Mouse (Mus musculus) ovary, postnatal 10 days (tissue): ENCODE results near the gene Prr14l.
"Not testable (repeated sequence)": the region's sequence is repeated elsewhere in the genome, so short reads cannot be mapped to it uniquely, and the experiment has no call there.

Experiments
- DNase-seq: peaks from one replicate; pipeline ENCODE4 v3.0.0; 2022; ENCODE audit warnings: low spot score

The Prr14l gene

DNA sequence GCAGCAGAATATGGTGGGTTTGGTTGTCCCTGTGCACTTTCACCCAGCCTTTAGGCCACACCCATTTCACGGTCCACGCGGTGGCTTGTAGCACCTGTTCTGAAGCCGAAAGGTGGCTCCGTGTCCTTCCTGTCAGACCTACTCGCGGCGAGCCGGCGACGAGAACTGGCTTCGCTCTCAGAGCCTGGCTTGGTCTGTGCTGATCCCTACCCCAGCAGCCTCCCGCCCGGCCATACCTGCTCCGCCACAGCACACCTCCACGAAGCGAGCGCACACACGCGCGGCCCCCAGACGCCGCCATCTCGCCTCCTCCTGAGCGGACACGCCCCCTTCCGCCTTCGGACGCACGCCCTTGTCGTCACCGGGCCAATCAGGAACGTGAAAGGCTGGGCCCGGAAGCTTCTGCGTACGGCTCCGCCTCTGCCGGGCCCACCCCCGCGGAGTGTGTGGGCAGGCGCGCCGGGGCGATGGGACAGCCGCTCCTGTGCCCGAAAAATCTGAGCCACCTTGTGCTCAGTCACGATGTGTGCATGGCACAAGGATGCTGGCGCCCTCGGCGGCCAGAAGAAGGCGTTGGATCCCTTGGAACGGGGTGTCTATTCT, 68.6 kb downstream of the Prr14l start, which contains the start of gene Pisd:
Gene Pisd (minus strand): TSS at position 334 of the 603 bp plus-strand sequence.
- peak; percentile 82 for DNase-seq

- DNase-seq = no peak
These were observed 69.3 kb downstream of the Prr14l start for GRCm38 (mm10) chr5:32784726-32785125.

- DNase-seq = no peak
These were observed 72.5 kb downstream of the Prr14l start for GRCm38 (mm10) chr5:32781596-32781995.

DNA sequence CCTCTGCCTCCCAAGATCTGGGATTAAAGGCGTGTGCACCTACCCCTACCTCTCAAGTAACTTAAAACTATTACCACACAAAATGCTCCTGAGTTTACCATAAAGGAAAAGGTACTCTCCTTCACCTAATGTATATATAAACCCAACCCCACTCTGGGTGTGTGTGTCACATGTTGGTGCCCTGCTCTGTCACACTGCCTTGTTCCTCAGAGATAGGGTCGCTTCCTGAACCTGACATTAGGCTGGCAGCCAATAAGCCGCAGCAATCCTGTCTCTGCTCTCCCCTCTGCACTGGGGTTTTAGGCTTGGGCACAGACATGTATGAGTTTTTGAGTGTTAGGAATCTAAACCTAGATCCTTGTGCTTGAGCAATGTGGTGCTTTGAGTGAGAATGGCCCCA, 75.9 kb downstream of the Prr14l start:
- DNase-seq = no peak

GRCm38 (mm10) chr5:32772361-32772760, 81.7 kb downstream of the Prr14l start:
- no peak for DNase-seq

DNA sequence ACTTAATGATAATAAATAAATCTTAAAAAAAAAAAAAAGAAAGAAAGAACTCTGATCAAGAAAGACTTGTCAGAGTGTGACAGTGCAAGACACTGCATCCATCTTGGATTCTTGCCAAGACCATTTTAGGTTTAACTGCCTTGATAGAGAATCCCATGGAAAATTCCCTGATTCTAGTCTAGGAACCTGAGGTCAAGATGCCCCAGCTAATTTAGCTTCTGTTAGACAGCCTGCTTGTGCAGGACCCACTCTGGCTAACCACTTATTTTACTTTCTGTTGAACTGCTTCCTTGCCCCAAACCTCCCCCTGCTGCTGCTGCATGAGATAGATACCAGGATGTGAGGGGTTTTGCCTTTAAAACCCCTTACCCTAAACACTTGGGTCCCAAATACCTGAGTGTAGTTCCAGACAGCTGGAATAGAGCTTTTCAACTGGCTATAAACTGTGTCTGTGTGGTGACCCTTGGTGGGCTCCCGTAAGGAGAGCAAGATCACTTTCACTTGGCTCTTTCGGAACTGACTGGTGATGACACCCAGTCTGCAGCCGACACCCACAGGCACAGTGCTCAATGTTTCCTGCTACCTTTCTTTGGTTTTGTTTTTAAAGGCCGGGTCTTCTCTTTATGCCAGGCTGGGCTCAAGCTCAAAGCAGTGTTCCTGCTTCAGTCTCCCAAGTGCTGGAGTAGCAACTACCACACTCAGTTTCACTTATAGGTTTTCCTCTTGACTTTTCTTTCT, 86.3 kb downstream of the Prr14l start:
- DNase-seq = no peak

GRCm38 (mm10) chr5:32767004-32767403, 87.1 kb downstream of the Prr14l start:
- DNase-seq = no peak

DNA sequence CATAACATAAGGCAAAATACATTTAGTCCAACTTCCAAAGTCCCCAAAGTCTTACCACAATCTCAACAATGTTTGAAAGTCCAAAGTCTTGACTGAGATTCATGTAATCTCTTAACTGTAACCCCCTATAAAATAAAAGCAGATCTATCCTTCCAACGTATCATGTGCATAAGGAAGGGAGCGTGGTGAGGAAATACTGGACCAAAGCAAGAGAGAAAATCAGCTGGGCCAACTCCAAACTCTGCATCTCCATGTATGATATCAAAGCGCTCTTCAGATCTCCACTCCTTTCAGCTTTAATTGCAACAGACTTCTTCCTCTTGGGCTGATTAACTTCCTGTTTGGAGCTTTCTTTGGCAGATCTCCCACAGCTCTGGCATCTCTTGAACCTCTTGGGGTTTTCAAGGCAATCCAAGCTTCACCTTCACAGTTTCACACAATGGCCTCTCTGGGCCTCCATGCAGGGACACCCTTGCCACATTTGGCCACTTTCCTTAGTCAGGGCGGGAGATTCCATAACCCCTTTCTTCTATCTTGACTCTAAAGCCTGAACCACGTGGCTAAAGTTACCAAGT, 92.4 kb downstream of the Prr14l start:
- DNase-seq = no peak

GRCm38 (mm10) chr5:32760787-32761186, 93.3 kb downstream of the Prr14l start:
- DNase-seq = no peak

GRCm38 (mm10) chr5:32760352-32760751, 93.7 kb downstream of the Prr14l start:
- not testable (repeated sequence) for DNase-seq

DNA sequence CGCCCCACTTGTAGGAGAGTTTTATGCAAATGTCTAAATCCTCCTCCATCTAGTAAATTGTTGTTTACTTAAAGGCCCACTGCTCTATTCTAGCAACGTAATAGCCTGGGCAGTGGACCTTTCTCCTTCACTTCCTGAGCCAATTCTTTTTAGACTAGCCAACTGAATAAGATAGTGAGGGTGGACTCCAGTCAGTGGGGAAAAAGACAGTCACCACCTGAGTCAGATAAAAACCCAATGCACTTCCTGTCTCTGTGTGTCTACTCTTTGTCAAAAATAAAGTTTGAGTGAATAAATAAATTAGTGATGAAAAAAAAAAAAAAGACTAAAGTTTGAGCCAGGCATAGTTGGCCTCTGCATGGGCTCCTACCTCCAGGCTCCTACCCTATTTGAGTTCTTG, 94.4 kb downstream of the Prr14l start:
- no peak for DNase-seq

- no peak for DNase-seq
These were observed 97.9 kb downstream of the Prr14l start for GRCm38 (mm10) chr5:32756141-32756540.

DNA sequence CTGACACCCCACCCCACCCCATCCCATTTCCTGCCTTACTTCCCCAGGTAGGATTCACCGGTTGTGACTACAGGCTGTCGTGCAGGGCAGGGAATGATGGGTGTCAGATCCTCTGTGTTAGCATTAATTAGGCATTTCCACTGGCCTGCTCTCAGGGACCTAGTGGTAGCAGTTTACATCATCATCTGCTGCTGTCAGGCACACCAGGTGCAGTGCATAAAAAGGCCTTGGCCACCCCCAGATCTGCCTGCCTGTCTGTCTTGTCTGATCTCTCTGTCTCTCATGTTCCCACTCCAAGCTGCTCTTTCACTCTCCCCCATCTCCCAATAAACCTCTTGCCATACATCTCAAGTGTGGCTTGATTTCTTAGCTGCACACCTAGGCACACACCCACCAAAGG, 102.3 kb downstream of the Prr14l start:
- DNase-seq = no peak

DNA sequence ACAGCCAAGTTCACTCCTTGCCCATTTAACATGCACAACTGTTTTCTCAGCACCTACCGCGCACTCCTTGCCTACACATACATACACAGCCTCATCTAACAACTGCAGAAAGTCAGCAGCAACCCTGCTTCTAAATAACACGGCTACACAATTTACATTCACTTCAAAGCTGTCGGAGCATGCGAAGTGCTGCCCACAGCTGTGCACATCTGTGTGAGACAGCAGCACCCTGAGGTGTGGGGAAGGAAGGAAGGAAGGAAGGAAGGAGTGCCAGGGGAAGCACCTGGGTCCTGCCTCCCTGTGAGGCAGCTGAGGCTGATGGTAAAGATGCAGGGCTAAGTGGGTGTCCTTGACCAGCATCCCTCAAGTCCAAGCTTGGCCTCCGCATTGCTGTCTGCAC, 105.1 kb downstream of the Prr14l start:
- no peak for DNase-seq

DNA sequence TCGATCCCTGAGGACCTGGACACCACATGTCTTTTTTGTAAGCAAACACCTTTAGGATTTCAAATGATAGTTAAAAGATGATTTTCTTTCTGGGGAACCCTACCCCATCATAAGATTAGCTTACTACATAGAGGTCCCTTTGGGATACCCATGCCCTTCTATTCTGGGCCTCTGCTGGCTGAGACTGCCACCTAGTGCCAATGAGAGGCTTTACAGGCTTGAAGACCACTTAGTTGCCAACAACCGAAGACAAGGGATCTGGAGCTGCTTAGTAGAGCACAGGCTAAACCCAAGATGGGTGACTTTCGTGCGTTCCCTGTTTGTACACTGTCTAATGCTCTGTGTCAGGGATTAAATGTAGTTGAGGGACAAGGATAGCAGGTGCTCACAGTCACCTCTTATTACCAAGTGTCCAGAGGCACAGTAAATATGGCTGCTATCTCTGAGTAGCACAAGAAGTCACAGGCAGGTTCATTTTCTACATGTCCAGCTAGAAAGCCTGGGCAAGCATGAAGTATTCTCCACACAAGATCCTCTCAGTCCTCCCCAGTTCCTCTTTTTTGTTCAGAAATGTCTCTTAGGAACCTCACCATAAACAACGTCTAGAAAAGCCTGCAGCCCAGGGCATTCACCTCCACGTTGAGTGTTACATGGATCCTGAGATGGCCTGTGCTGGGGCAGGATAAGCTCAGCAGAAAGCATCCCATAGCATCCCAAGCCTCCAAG, 106.2 kb downstream of the Prr14l start:
- no peak for DNase-seq

DNA sequence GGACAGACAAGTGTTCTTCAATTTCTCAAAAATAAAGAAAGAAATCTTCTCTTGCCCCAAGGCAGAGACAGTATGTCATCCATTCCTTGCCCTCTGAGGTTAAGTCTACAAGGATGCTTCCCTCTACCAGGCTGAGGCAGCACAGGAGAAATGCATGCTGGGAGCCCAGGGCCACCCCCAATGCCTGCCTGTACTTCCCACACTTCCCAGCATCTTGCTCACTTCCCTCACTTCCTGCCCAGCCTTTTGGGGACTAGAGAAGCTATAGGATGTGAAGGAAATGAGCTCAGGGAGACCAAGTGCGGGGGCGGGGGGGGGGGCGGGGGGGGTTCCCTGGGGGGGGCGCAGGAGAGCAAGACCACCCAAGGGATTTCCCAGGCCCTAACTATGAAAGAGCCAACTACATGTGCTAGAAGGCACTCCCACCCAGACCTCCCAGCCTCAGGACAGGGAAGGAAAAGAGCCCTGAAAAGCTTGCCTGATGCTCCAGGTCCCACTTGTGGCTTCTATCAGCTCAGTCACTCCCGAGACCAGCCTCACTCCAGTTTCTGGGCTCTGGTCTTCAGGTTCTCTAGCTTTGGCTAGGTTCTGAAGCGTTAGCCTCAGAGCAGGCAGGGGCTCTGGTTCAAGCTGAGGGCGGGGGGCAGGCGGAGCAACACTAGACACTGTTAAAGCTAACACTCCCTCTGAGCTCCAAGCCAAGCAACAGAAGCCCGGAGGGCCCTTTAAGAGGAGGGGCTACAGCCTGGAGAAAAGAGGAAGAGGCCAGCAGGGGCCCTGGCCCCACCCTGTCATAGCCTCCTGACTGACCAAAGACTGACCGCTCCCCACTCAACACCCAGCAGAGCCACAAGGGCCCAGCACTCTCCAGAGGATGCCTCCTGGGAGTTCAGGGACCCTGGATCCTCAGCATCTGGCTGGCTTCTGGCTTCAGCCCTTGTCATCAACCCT, 108.1 kb downstream of the Prr14l start:
- peak; percentile 52 for DNase-seq

GRCm38 (mm10) chr5:32742149-32742548, 111.9 kb downstream of the Prr14l start:
- no peak for DNase-seq

DNA sequence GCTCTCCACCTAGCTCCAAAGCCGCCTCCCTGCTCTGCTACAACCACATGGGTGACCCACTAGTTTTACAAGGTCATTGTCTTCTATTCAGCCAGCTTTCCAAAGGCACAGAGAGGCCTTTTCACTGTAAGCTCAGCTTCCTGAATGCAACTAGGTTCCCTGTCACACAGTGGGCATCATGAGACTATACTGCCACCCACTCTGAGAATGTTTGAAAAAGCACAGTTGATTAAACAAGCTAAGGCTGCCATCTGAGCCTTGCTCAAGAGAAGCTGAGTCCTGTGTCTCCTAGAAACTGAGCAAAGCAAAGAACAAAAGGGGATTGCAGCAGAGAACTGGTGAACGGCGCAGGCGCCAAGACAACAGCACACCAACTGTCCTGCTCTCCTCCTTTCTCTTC, 112.7 kb downstream of the Prr14l start:
- not testable (repeated sequence) for DNase-seq

- DNase-seq = not testable (repeated sequence)
These were observed 113.2 kb downstream of the Prr14l start for GRCm38 (mm10) chr5:32740850-32741249.

GRCm38 (mm10) chr5:32740138-32740537, 113.9 kb downstream of the Prr14l start:
- no peak for DNase-seq
